Mouse (Mus musculus) CD4-positive helper T cell, adult 2 months (primary cell): ENCODE measurements around the gene Kif26b.

Experiments
- DNase-seq: peaks from one replicate; pipeline ENCODE4 v3.0.0-alpha.2; 2012; ENCODE audit warnings: low read depth, missing footprints, low spot score

Kif26b gene

GRCm38 (mm10) chr1:178528431-178529351, at the start of gene Kif26b:
Gene Kif26b, plus strand, starts transcription at chr1:178529125.
- peak; percentile 33 for DNase-seq

- DNase-seq = no peak
Observed at GRCm38 (mm10) chr1:178483854-178484253, 45.1 kb upstream of the Kif26b start.

GRCm38 (mm10) chr1:178485138-178485867, 43.6 kb upstream of the Kif26b start:
- DNase-seq = no peak

GRCm38 (mm10) chr1:178485868-178486220, 43.1 kb upstream of the Kif26b start:
- no peak for DNase-seq

GRCm38 (mm10) chr1:178486828-178487227, 42.1 kb upstream of the Kif26b start:
- no peak for DNase-seq

GRCm38 (mm10) chr1:178489127-178489526, 39.8 kb upstream of the Kif26b start:
- DNase-seq = no peak

- no peak for DNase-seq
Observed at GRCm38 (mm10) chr1:178491733-178492132, 37.2 kb upstream of the Kif26b start.

- DNase-seq = no peak
Observed at GRCm38 (mm10) chr1:178492493-178492892, 36.4 kb upstream of the Kif26b start.

GRCm38 (mm10) chr1:178496186-178496585, 32.7 kb upstream of the Kif26b start:
- DNase-seq = no peak

- DNase-seq = peak; percentile 16
Observed at GRCm38 (mm10) chr1:178496841-178497240, 32.1 kb upstream of the Kif26b start.

GRCm38 (mm10) chr1:178506938-178507337, 22.0 kb upstream of the Kif26b start:
- DNase-seq = no peak

GRCm38 (mm10) chr1:178512323-178513031, 16.4 kb upstream of the Kif26b start:
- no peak for DNase-seq

- DNase-seq = no peak
Observed at GRCm38 (mm10) chr1:178513954-178514353, 15.0 kb upstream of the Kif26b start.

GRCm38 (mm10) chr1:178515839-178516238, 13.1 kb upstream of the Kif26b start:
- no peak for DNase-seq

GRCm38 (mm10) chr1:178522389-178522788, 6.5 kb upstream of the Kif26b start:
- DNase-seq = no peak

- DNase-seq = no peak
Observed at GRCm38 (mm10) chr1:178523152-178523551, 5.8 kb upstream of the Kif26b start.

- DNase-seq = peak; percentile 75
Observed at GRCm38 (mm10) chr1:178527185-178527546, 1.8 kb upstream of the Kif26b start.

GRCm38 (mm10) chr1:178527547-178528361, 1.2 kb upstream of the Kif26b start:
- DNase-seq = peak; percentile 54

GRCm38 (mm10) chr1:178529512-178530300, 781 bp downstream of the Kif26b start:
- DNase-seq = peak; percentile 5

- DNase-seq = peak; percentile 50
Observed at GRCm38 (mm10) chr1:178530301-178531078, 1.6 kb downstream of the Kif26b start.
